Mouse (Mus musculus): ENCODE data around the gene Adcy9. TPM values are rescaled to one million over a fixed set of nuclear protein-coding genes. Genes with fewer than 3 reads are reported as not detected.
"Not testable (repeated sequence)": the region's sequence is repeated elsewhere in the genome, so short reads cannot be mapped to it uniquely, and the experiment has no call there.

Adcy9 gene
- polyA plus RNA-seq, 1 experiment from 2014 or later: 2.5 TPM

GRCm38 (mm10) chr16:4270911-4271310, 149.4 kb downstream of the Adcy9 start:
- Histone ChIP-seq H3K4me1 (ENCODE audit: control insufficient read depth, insufficient read depth, low read length) (no peaks in the 10 kb centered on the region), H3K27ac (ENCODE audit: low read depth, low read length) (no peak overlapping the region), H3K4me3 (ENCODE audit: low read depth, low read length) (no peak overlapping the region), H3K4me2 (ENCODE audit: low read depth) (no peak overlapping the region), H3K27me3 (ENCODE audit: control insufficient read depth, insufficient read depth, low read length) (no peaks in the 10 kb centered on the region), H3K9me3 (ENCODE audit: control insufficient read depth, low read length) (no peaks in the 10 kb centered on the region), H3K36me3 (ENCODE audit: control insufficient read depth, insufficient read depth, low read length) (no peaks in the 10 kb centered on the region), H3K9ac (ENCODE audit: low read length) (no peak overlapping the region)
- ATAC-seq (ENCODE audit: insufficient read depth, low FRiP score, low TSS enrichment) (no peak), DNase-seq (ENCODE audit: low spot score) (no peak)
- 53% methylated on average over 1 of the region's 1 CpGs for WGBS

- Histone ChIP-seq H3K4me3 (ENCODE audit: low read depth, low read length) (peak overlapping the region; percentile 24), H3K9me3 (ENCODE audit: control insufficient read depth, low read length) (no peaks in the 10 kb centered on the region), H3K36me3 (ENCODE audit: control insufficient read depth, insufficient read depth, low read length) (no peaks in the 10 kb centered on the region), H3K4me2 (ENCODE audit: low read depth) (peak overlapping the region; percentile 48), H3K4me1 (ENCODE audit: control insufficient read depth, insufficient read depth, low read length) (no peaks in the 10 kb centered on the region), H3K27ac (ENCODE audit: low read depth, low read length) (no peak overlapping the region), H3K9ac (ENCODE audit: low read length) (peak overlapping the region; percentile 53), H3K27me3 (ENCODE audit: control insufficient read depth, insufficient read depth, low read length) (no peaks in the 10 kb centered on the region)
- ATAC-seq (ENCODE audit: insufficient read depth, low FRiP score, low TSS enrichment) (peak; percentile 88), DNase-seq (ENCODE audit: low spot score) (peak; percentile 87)
- WGBS: 8% methylated on average over 40 of the region's 40 CpGs
Measured at GRCm38 (mm10) chr16:4267857-4268666, 152.2 kb downstream of the Adcy9 start.

GRCm38 (mm10) chr16:4267453-4267852, 152.8 kb downstream of the Adcy9 start:
- no peaks in the 10 kb centered on the region for H3K36me3 ChIP-seq (ENCODE audit: control insufficient read depth, insufficient read depth, low read length)
- no peaks in the 10 kb centered on the region for H3K9me3 ChIP-seq (ENCODE audit: control insufficient read depth, low read length)
- 58% methylated on average over 9 of the region's 9 CpGs for WGBS
- no peaks in the 10 kb centered on the region for H3K4me1 ChIP-seq (ENCODE audit: control insufficient read depth, insufficient read depth, low read length)
- peak overlapping the region; percentile 24; the same call in 1 of the 2 replicates for H3K4me3 ChIP-seq (ENCODE audit: low read depth, low read length)
- H3K9ac ChIP-seq (ENCODE audit: low read length): peak overlapping the region; percentile 53; the same call in 1 of the 2 replicates
- H3K27ac ChIP-seq (ENCODE audit: low read depth, low read length): no peak overlapping the region
- peak overlapping the region; percentile 48 for H3K4me2 ChIP-seq (ENCODE audit: low read depth)
- DNase-seq (ENCODE audit: low spot score) (no peak), ATAC-seq (ENCODE audit: insufficient read depth, low FRiP score, low TSS enrichment) (no peak)
- no peaks in the 10 kb centered on the region for H3K27me3 ChIP-seq (ENCODE audit: control insufficient read depth, insufficient read depth, low read length)

DNA sequence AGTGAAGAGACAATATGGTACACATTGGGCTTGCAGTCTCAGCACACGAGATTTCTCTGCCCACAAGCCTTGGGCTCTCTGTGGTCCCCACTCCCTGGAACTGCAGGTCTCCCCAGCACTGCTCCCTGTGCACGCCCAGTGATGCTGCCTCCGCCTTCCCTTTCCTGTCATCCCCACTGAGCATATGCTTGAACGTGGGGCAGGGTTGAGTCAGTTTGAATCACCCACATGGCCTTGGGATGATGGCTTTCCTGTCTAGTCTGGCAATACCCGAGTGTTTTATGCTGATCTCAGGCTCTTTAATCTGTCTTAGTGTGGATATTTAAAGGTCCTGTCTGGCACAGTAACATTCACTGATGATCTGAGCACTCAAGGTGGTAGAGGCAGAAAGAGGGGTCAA, 154.9 kb downstream of the Adcy9 start:
- Histone ChIP-seq H3K9ac (ENCODE audit: low read length) (no peak overlapping the region), H3K4me2 (ENCODE audit: low read depth) (no peak overlapping the region), H3K9me3 (ENCODE audit: control insufficient read depth, low read length) (no peaks in the 10 kb centered on the region), H3K4me1 (ENCODE audit: control insufficient read depth, insufficient read depth, low read length) (no peaks in the 10 kb centered on the region), H3K27ac (ENCODE audit: low read depth, low read length) (no peak overlapping the region), H3K4me3 (ENCODE audit: low read depth, low read length) (no peak overlapping the region), H3K36me3 (ENCODE audit: control insufficient read depth, insufficient read depth, low read length) (no peaks in the 10 kb centered on the region), H3K27me3 (ENCODE audit: control insufficient read depth, insufficient read depth, low read length) (no peaks in the 10 kb centered on the region)
- 70% methylated on average over 5 of the region's 5 CpGs for WGBS
- DNase-seq (ENCODE audit: low spot score) (no peak), ATAC-seq (ENCODE audit: insufficient read depth, low FRiP score, low TSS enrichment) (no peak)

- Histone ChIP-seq H3K9me3 (ENCODE audit: control insufficient read depth, low read length) (no peaks in the 10 kb centered on the region), H3K9ac (ENCODE audit: low read length) (no peak overlapping the region), H3K27ac (ENCODE audit: low read depth, low read length) (no peak overlapping the region), H3K27me3 (ENCODE audit: control insufficient read depth, insufficient read depth, low read length) (no peaks in the 10 kb centered on the region), H3K4me1 (ENCODE audit: control insufficient read depth, insufficient read depth, low read length) (no peaks in the 10 kb centered on the region), H3K36me3 (ENCODE audit: control insufficient read depth, insufficient read depth, low read length) (no peaks in the 10 kb centered on the region), H3K4me2 (ENCODE audit: low read depth) (no peak overlapping the region), H3K4me3 (ENCODE audit: low read depth, low read length) (no peak overlapping the region)
- no peak for DNase-seq (ENCODE audit: low spot score)
- 92% methylated on average over 3 of the region's 3 CpGs for WGBS
- no peak for ATAC-seq (ENCODE audit: insufficient read depth, low FRiP score, low TSS enrichment)
Measured at GRCm38 (mm10) chr16:4263486-4263885, 156.8 kb downstream of the Adcy9 start.

DNA sequence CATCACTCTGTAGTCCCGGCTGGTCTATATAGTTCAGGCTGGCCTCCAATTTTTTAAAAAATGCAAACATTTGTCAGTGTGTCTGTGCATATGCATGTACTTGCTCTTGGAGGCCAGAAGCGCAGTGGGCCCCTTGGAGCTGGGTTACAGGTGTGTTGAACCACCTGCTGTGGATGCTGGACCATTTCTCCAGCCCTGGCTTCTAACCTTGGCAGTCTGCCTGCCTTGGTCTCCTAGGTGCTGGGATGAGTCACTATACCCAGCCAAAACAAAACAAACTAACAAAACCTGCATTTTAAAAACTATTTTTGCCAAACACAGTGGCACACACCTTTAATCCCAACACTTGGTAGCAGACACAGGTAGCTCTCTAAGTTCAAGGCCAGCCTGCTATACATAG, 162.8 kb downstream of the Adcy9 start:
- 91% methylated on average over 2 of the region's 2 CpGs for whole genome bisulfite sequencing
- H3K4me3 ChIP-seq (ENCODE audit: low read depth, low read length): no peak overlapping the region

GRCm38 (mm10) chr16:4248791-4249190, 171.5 kb downstream of the Adcy9 start:
- Histone ChIP-seq H3K4me1 (ENCODE audit: control insufficient read depth, insufficient read depth, low read length) (no peaks in the 10 kb centered on the region), H3K27me3 (ENCODE audit: control insufficient read depth, insufficient read depth, low read length) (no peaks in the 10 kb centered on the region), H3K36me3 (ENCODE audit: control insufficient read depth, insufficient read depth, low read length) (no peaks in the 10 kb centered on the region), H3K9ac (ENCODE audit: low read length) (no peak overlapping the region), H3K9me3 (ENCODE audit: control insufficient read depth, low read length) (peaks cover 5% of the 10 kb centered on the region), H3K4me2 (ENCODE audit: low read depth) (no peak overlapping the region), H3K4me3 (ENCODE audit: low read depth, low read length) (no peak overlapping the region), H3K27ac (ENCODE audit: low read depth, low read length) (no peak overlapping the region)
- ATAC-seq (ENCODE audit: insufficient read depth, low FRiP score, low TSS enrichment) (no peak), DNase-seq (ENCODE audit: low spot score) (no peak)
- 88% methylated on average over 3 of the region's 3 CpGs for WGBS

More for the DNA sequence above, 162.8 kb downstream of the Adcy9 start:
- DNase-seq (ENCODE audit: low spot score) (no peak), ATAC-seq (ENCODE audit: insufficient read depth, low FRiP score, low TSS enrichment) (no peak)
- Histone ChIP-seq H3K4me2 (ENCODE audit: low read depth) (no peak overlapping the region), H3K27ac (ENCODE audit: low read depth, low read length) (no peak overlapping the region), H3K9me3 (ENCODE audit: control insufficient read depth, low read length) (no peaks in the 10 kb centered on the region), H3K27me3 (ENCODE audit: control insufficient read depth, insufficient read depth, low read length) (no peaks in the 10 kb centered on the region), H3K4me1 (ENCODE audit: control insufficient read depth, insufficient read depth, low read length) (no peaks in the 10 kb centered on the region), H3K36me3 (ENCODE audit: control insufficient read depth, insufficient read depth, low read length) (no peaks in the 10 kb centered on the region), H3K9ac (ENCODE audit: low read length) (no peak overlapping the region)

DNA sequence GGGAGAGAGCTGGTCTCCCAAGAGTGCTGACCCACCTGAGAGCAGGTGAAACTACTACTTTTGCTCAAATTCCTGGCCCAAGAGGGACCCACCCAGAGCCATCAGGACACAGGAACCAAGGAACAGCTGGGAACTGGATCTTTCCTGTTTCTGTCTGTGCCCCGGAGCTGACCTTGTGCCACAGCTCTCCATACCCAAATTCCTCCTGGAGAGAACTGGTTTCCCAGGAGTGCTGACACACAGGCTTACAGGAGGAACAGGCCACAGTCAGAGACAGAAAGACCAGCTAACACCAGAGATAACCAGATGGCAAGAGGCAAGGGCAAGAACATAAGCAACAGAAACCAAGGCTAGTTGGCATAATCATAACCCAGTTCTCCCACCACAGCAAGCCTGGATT, 175.1 kb downstream of the Adcy9 start:
- not testable (repeated sequence) for ATAC-seq (ENCODE audit: insufficient read depth, low FRiP score, low TSS enrichment); DNase-seq (ENCODE audit: low spot score); H3K27ac ChIP-seq (ENCODE audit: low read depth, low read length); H3K4me2 ChIP-seq (ENCODE audit: low read depth); H3K4me3 ChIP-seq (ENCODE audit: low read depth, low read length); H3K27me3 ChIP-seq (ENCODE audit: control insufficient read depth, insufficient read depth, low read length); H3K4me1 ChIP-seq (ENCODE audit: control insufficient read depth, insufficient read depth, low read length); H3K36me3 ChIP-seq (ENCODE audit: control insufficient read depth, insufficient read depth, low read length); H3K9ac ChIP-seq (ENCODE audit: low read length); H3K9me3 ChIP-seq (ENCODE audit: control insufficient read depth, low read length)
- 96% methylated on average over 1 of the region's 1 CpGs for WGBS

All from neural tube, embryonic 11.5 days (tissue).